Mouse (Mus musculus) layer of hippocampus, adult 8-10 months (tissue): ENCODE results near the gene Kdm8. TPM values are rescaled to one million over a fixed set of nuclear protein-coding genes. Genes with fewer than 3 reads are reported as not detected.
"Not testable (repeated sequence)": the region's sequence is repeated elsewhere in the genome, so short reads cannot be mapped to it uniquely, and the experiment has no call there.

Experiments
- DNase-seq, 2 experiments: peaks; one replicate each; pipeline ENCODE4 v3.0.0; 2022; ENCODE audit warnings: low spot score in 2 of 2
- total RNA-seq, 4 experiments: library from RNA; stranded (reverse); gene quantifications; 2 replicates each; pipeline ENCODE4 v1.2.4; 2022

Gene Kdm8
- 1 to 10 TPM; 5.3 to 6.0 (median 5.8) TPM for total RNA-seq

DNA sequence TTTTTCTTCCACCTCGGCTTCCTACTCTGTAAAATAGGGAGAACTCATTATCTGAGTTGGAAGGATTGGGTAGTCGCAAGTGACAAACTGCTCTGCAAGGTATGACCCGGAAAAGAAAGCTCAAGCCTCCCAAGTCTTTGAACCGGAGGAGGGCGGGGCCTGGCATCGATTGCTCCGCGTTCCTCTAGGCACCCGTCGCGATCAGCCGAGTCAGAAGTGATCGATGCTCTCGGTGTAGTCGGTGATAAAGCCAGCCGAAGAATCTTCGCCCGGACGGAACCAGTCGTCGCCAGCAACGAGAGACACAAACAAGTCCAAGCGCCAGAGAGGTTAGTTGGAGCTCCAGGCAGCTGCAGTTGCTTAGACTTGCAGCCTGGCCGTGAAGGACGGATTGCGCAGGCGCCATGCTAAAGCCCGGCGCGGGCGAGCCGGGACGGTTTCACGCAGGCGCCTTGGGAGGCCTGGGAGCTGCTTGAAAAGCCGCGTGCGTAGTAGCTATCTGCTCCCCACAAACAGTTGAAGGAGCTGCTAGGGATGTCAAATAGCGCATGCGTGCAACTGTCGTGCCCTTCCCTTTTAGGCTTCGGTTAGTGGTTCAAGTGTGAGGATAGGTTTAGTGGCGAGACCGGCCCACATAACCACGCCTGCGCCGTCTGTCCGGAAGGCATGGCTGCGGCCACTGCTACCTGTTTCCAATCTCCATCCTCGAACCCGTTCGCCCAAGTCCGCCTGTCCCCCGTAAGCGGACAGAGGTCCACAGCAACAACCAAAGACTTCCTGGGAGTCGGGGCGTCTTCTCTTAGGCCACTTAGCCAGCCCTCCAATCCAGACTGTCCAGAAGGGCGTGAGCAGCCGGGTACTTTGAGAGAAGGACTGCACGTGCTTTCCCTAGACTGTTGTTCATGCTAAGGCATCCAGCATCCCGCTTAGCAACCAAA, at the start of gene Kdm8:
Gene Kdm8 (plus strand): TSS at position 213 of the 938 bp plus-strand sequence.
- DNase-seq = peak; percentile 85 to 91

DNA sequence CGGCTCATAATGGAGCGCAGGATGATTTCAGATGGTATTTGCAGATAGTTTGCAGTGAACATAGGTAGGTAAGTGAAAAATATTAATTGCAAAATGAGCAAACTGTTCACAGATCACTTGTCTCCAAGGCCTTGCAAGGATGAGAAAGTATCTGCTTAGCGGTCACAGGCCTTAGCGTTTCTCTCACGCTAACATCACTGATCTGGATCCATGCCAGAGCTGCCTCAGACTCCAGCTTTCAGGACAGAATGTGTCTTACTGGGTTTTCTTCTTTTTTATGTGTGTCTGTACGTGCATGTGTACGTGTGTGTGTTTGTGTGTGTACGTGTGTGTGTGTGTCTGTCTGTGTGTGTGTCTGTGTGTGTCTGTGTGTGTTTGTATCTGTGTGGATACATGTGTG, 46.4 kb upstream of the Kdm8 start:
- DNase-seq = no peak

DNA sequence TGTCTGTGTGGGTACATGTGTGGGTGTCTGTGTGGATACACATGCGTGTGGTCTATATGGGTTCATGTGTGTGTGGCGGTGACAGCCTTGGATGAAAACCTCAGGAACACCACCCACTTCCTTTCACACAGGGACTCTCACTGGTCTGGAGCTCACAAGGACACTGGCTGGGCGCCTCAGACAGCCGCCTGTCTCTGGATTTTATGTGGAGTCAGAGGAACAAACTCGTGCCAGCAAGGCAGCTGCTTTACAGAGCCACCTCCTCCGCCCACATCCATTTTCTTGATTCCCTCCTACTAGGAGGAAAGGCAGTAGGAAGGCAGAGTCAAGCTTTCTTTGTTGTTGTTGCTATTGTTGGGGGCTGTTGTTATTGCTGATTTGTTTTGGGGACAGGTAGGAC, 45.8 kb upstream of the Kdm8 start:
- DNase-seq = peak in 1 of 2 experiments; percentile 12

DNA sequence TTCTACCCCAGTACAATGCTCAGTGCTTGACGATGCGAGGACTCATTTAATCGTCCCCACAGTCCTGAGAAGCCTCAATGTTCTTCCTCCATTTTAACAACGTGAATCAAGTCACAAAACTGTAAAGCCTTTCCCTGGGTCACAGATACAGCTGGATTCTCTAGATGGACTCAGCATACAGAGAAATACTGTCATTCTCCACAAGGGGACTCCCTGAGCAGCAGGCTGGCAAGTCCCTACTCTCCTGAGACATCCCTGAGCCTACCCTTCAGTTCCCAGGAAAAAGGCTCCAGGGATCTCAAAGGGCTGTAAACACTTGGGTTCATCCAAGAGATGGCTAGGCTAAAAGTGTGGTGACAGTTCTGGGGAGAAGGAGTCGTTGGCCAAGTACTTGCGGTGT, 37.3 kb upstream of the Kdm8 start:
- no peak for DNase-seq

DNA sequence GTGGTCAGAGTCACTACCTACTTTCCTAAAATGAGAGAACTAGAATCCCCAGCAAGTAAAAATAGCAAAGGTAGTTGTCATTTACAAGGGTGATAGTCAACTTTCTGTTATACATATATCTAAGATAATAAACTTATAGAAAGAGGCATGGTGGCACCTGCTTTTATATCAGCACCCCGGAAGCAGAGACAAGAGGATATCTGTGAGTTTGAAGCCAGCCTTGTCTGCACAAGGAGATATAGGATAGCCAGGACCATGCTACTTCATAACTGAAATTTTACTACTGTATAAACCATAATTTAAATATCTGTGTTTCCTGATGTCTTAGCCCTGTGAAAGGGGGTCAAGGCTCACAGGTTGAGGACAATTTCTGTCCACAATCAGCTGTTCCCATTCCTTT, 29.4 kb upstream of the Kdm8 start:
- no peak for DNase-seq

DNA sequence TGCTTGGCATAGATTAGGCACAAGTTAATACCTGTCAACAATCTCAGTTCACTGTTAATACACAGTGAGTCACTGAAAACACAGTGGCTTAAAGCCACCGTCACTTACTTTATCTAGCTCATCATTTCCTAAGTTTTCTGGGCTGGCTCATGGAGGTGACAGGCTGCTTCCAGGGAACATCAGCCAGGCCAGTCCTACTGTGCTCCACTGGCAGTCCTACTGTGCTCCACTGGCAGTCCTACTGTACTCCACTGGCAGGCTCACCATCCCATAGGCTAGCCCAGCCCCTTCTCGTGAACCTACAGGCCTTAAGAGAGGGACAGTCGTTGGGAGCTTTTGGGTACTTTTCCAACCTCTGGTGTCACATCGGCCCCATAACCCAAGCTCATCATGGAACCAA, 28.7 kb upstream of the Kdm8 start:
- DNase-seq = no peak

DNA sequence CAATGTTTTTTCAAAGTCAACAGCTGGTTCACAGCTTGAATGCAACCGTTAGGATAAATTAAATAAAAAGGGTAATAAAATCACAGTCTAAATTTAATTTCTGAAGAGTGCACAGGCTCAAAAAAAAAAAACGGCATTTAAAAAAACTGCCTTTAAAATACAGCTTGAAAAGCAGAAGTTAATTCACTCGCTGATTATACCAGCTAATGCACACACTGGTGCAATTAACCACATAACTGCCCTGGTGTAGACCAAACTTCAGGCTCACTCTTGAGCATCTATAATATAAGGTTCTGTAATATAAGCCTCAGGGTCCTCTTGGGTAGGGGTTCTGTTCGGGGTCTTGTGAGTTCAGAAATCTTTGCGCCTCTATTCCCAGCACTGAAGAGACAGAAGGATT, 27.7 kb upstream of the Kdm8 start:
- no peak for DNase-seq

DNA sequence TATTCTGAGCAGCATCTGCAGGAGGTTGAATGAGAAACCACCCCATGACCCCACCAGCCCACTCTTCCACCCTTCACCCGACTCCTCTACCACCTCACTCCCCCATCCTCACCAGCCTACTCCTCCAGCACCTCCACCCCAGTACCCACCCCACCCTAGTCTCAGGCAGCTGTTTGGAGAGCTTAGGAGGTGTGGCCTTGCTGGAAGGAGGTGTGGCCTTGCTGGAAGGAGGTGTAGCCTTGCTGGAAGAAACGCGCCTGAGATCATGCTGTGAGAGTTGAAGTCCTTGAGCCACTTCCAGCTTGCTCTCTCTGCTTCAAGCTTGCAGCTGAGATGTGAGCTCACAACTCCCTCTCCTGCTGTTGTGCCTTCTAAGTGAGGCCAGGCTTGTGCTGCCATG, 26.1 kb upstream of the Kdm8 start:
- DNase-seq = no peak

DNA sequence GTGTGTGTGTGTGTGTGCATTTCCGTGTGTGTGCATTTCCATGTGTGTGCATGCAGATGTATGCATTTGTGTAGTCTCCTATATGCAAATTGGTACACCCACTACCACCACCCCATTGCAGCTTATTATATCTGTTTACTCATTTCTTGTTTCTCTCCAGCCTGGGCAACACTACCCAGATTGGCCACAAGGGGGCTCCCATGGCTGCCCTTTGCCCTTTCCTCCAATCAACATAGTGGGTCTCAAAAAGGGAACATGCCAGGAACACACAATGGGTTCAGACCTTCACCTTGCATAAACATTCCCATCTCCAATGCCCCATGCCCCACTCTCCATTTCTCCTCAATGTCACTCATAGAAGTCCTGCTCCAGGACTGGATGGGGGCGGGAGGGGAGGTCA, 24.3 kb upstream of the Kdm8 start:
- DNase-seq = peak in 1 of 2 experiments; percentile 18

DNA sequence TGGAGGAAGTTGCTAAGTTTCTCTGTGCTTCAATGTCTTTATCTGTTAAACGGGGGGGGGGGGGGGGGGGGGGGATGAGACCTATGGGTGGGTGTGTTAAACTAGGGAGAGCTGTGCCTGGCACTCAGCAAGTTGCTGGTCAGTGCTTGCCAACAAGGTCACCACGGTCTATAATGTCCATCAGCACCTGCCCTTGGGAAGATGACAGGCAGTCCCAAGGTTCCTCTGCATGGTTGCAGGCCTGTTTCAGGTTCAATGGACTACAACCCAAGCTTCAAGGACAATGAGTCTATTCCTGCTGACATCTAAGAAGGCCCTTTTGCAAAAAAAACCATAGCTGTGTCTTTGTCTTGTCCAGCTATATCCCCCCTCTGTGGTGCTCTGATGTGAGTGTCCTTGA, 22.6 kb upstream of the Kdm8 start:
- no peak for DNase-seq

DNA sequence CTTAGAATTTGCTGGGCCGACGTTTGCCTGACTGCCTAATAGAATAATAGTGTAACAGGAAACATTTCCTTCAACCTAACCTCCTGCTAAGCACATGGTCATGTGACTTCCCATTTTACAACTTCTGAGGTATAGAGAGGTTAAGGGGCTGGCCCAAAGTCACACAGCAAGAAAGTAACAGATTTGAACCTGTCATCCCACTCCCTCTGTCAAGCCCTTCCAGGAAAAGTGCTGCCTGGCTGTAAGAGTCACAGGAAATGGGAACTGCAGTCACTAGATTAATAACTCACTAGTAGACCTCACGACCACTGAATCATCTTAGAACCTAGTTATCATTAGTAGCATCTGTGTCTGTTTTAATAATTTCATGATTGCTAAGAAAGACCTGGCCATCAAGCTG, 21.4 kb upstream of the Kdm8 start:
- no peak for DNase-seq

DNA sequence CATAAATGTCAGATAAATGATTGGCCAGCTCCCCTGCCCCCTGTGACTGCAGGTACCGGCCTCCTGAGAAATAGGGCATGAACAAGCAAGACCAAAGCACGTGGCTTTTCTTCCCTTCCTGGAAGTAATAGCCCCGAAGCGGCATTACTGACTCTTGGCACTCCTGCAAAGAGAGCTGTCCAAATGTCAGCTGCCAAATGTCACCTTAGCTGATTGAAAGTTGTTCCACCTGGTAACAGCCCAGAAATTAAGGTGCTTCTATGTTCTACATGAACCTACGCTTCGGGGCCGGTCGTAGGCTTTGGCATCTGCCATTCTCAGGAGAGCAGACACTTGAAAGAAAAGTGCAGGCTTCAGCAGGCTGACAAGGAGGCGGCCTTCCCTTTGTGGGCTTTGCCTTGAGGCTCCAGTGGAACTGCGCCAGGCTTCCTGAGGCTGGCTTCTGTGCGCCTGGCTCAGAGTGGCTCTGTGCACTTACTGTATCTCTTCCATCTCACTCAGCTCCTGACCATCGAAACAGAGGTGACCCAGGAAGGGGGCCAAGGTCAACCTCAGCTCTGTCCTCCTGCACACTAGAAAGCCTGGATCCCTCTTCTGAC, 16.9 kb upstream of the Kdm8 start:
- peak in 1 of 2 experiments; percentile 15 for DNase-seq

DNA sequence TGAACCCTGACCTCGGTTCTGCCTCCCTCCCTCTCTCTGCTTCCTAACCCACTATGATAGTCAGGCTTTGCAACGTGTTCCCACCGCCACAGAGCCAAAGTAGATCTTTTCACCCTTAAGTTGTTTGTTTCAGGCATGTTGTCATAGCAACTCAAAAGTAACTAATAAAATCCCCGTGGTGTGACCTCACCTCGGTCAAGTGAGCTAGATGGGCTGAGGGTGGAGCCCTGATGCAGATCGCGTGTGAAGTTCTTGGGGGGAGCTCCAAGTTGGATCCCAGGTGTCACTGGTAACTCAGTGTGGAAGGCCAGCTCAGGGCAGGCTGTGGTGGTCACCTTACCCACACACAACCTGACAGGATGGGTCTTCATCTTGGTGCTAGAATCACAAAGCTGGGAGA, 16.1 kb upstream of the Kdm8 start:
- no peak for DNase-seq

DNA sequence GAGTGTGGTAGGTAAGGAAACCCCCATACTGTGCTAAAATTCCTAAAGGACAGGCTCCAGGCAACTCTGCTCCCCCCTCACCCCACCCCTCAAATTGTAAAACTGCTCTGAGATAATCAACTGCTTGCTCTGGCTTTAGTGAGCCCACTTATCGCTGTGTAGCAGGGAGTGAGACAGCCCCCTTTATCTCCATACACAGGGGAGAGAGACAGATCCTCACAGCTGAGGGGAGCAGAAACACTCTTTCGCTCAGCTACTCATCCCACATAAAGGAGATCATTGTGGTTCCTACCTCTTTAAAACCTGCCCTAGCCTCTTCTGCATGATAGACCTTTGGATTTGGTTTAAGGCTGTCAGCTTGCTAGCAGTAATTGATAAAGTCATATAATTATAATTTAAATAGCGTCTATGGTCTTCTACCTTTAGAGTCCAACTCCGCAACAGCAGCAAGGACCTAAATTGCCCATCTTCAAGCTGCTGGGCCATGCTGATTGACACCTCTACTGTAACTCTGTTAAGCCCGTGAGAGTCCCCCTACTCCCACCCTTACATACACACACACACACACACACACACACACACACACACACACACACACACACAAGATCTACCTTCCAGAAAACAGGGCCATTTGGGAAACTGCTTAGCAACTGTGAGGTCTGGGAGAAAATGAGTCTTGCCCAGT, 15.5 kb upstream of the Kdm8 start:
- not testable (repeated sequence) for DNase-seq

DNA sequence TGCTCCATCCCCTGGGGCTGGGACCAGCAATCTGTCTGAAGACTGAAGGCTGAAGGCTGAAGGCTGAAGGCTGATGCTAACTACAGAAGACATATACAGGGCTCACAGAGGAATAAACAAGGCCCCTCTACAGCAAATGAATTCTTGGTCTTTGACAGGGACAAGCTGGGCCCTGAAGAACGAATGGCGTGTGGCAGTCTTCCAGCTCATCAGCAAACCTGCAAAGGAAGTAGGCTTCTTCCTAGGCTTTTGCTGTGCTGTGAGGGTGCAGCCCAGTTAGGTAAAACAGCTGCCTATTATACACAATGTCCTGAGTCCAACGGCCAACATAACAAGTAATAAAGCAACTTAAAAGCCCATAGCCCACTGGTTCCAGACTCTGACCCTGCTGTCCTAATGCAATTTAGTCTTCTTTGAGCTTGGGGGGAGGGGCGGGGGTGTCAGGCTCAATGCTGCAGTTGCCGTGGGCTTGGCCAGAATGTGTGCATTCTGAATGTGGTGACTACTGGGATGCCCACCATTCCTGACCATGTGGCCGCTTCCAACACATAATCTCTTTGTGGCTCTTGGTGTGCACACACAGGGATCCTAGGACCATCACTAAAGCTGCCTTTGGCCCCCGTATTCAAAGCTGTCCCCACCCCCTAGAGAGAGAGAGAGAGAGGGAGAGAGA, 14.2 kb upstream of the Kdm8 start:
- DNase-seq = no peak

DNA sequence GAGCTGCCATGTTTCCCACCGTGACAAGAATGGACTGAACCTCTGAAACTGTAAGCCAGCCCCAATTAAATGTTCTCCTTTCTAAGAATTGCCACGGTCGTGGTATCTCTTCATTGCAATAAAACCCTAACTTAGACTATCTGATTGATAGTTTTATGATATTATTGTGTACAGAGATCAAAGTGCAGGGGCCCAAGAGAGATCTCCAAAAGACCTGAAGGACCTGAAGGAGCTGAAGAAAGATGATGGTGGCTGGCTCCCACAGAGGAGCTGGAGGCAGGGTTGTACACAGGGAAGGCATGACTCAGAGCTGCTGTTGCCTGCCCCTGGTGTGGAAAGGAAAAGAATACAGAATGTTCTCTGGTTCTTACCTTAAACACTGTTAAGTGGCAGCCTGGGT, 10.6 kb upstream of the Kdm8 start:
- DNase-seq = no peak

DNA sequence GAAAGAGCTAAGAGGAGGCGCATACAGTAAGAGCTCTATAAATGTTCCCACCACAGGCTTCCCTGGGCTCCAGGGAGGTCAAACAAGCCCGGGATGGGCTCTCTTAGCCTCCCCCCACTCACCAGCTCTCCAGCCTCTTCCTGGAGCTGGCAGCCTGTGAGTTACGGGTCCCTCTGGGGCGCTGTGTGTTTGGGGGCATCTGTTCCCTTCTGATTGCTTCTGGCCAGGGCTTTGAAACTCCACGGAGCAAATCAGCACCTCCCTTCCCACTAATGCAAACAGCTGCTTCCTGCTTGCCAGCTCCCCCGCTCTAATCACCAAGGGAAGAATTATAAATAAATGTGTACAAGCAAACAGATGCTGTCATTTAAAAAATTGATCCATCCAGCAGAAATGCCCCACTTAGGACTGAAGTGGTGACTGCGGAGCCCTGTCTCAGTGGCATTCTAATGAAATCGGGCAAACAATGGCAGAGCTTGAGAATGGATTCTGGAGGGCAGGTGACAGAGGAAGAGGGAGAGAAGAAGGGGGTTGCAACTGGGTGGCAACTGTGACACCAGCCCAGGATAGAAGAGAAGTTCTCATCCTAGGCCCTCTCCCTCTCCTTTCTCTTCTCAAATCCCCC, 9.7 kb upstream of the Kdm8 start:
- no peak for DNase-seq

DNA sequence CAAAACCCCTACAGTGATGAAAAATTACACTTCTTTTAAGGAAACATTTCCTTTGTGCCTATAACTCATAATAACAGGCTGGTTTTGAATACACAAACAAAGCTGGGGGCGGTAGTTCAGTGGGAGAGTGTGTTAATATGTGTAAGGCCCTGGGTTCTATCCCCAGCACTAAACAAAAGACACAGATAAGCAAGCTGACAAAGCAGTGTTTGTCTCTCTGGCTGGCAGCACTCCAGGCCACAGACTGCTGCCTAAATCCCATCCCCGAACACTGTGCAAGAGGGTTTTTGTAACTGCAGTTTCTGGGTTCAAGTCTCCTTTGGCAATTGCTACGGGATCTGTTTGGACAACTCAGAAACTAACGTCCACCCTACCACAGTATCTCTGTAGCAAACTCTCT, 2.2 kb upstream of the Kdm8 start:
- DNase-seq = no peak

DNA sequence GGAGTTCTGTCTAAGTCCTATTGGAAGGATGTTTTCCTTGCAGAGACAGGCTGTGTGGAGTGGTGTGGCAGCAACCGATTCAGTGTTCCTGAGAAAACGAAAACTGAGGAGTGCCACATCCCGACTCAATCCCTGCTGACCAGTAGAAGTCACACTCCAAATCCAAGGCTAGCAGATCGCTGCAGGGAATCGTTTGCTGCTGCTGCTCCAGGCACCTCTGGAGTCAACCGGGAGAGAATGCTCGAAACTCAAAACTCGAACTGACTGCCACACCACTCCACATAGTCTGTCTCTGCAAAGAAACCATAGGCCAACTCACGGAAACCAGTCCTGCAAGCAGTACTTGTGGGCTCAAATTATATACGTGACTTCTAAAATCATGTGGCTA, 406 bp upstream of the Kdm8 start:
- no peak for DNase-seq

DNA sequence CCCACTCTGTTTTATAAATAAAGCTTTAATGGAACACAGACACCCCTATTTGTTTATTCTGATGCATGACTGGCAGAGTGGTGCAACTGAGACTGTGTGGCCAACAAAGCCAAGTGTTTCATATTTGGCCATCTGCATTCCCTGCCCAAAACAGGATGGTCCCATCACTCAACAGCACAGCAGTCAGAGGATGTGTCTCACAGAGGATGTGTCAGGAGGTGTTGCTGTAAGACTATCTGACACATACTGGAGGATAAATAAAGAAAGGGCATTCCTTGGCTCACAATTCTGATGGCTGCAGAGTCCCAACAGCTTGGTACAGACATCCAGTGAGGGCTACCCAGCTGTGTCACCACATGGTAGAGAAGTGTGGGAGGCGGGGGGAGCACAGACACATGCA, 6.2 kb downstream of the Kdm8 start:
- DNase-seq = no peak

DNA sequence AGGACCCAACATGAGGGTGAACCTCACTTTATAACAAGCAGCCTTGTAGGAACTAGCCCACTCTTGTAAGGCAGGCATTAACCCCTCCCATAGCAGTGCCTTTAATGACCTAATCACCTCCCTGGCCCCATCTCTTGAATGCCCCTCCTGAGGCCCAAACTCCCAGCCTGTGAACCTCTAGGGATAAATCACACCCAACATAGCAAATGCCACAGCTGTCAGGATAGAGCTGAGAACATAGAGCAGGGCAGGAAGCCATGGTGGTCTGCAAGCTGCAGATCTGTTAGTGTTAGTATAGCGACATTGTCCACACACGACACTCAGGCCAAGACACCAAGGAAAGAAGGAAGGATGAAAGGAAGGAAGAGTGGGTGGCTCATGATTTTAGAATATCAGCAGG, 6.6 kb downstream of the Kdm8 start:
- DNase-seq = no peak
